Mouse (Mus musculus) embryo, embryonic 11 days (tissue): Measurements from ENCODE around the gene Il9r.

Source experiments
- DNase-seq: peaks from one replicate; pipeline ENCODE4 v3.0.0-alpha.2; 2015

Gene Il9r

GRCm38 (mm10) chr11:32200075-32200601 is at the start of gene Il9r:
Gene Il9r (minus strand): TSS chr11:32200279.
- no peak for DNase-seq

GRCm38 (mm10) chr11:32248350-32248749 is 48.3 kb upstream of the Il9r start:
- DNase-seq, result no peak

GRCm38 (mm10) chr11:32247068-32247467 is 47.0 kb upstream of the Il9r start:
- no peak for DNase-seq

GRCm38 (mm10) chr11:32245614-32246013 is 45.5 kb upstream of the Il9r start:
- DNase-seq, result no peak

GRCm38 (mm10) chr11:32244617-32245016 is 44.5 kb upstream of the Il9r start:
- no peak for DNase-seq

- DNase-seq, result no peak
Measured at GRCm38 (mm10) chr11:32244064-32244463, 44.0 kb upstream of the Il9r start.

GRCm38 (mm10) chr11:32243205-32243955 is 43.3 kb upstream of the Il9r start:
- no peak for DNase-seq

- DNase-seq, result no peak
Measured at GRCm38 (mm10) chr11:32242209-32242608, 42.1 kb upstream of the Il9r start.

- DNase-seq, result no peak
Measured at GRCm38 (mm10) chr11:32241391-32241790, 41.3 kb upstream of the Il9r start.

GRCm38 (mm10) chr11:32238093-32238860 is 38.2 kb upstream of the Il9r start:
- DNase-seq, result peak; percentile 75

GRCm38 (mm10) chr11:32237411-32237795 is 37.3 kb upstream of the Il9r start:
- DNase-seq, result no peak

GRCm38 (mm10) chr11:32236712-32237410 is 36.8 kb upstream of the Il9r start:
- peak; percentile 75 for DNase-seq

- no peak for DNase-seq
Measured at GRCm38 (mm10) chr11:32236132-32236531, 36.1 kb upstream of the Il9r start.

- no peak for DNase-seq
Measured at GRCm38 (mm10) chr11:32235646-32236045, 35.6 kb upstream of the Il9r start.

- no peak for DNase-seq
Measured at GRCm38 (mm10) chr11:32234816-32235485, 34.9 kb upstream of the Il9r start.

GRCm38 (mm10) chr11:32233895-32234294 is 33.8 kb upstream of the Il9r start:
- no peak for DNase-seq

GRCm38 (mm10) chr11:32232848-32233247 is 32.8 kb upstream of the Il9r start:
- no peak for DNase-seq

GRCm38 (mm10) chr11:32231125-32231524 is 31.0 kb upstream of the Il9r start:
- no peak for DNase-seq

- DNase-seq, result no peak
Measured at GRCm38 (mm10) chr11:32230220-32230619, 30.1 kb upstream of the Il9r start.

- no peak for DNase-seq
Measured at GRCm38 (mm10) chr11:32228292-32228845, 28.3 kb upstream of the Il9r start.

- DNase-seq, result no peak
Measured at GRCm38 (mm10) chr11:32227555-32227954, 27.5 kb upstream of the Il9r start.

GRCm38 (mm10) chr11:32227041-32227440 is 27.0 kb upstream of the Il9r start:
- no peak for DNase-seq
